Comparison of ENCODE assay signal across 26 mouse cellular contexts in the genomic region with DNA sequence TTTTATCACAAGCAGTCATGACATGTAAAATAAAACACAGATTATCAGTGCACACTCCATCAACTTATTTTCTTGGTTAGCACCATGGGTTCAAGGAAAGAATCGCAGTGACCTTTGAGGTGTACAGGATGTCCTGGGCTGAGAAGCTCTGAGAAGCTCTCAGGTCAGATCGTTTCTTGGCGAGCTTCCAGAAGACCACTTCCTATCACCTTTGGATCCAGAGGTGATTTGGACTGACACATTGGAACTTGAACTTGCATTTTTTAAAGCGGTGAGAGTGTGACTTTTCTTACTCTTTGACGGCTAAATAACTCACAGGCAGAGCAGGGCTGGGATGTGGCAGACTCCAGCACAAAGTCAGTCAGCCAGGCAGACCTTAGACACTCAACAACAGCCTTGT. TPM values are rescaled to one million over a fixed set of nuclear protein-coding genes. Genes with fewer than 3 reads are reported as not detected.
DNase-seq lines count a peak whose midpoint lies in the region; ATAC-seq and TF ChIP-seq lines count a peak whose summit lies in the region.
"Had no signal": no experiment of that assay in that cellular context is flagged by ENCODE, and none has a peak within 500 bp of the region (broad histone marks: within the 10 kb centered on the region; RNA-seq: fewer than 3 reads in every experiment).

No protein-coding gene starts in this region.

- no peaks in the 10 kb centered on the region for H3K36me3 ChIP-seq in kidney, adult 2 months (ENCODE audit: control insufficient read depth, insufficient read depth, low read length)
- no peaks in the 10 kb centered on the region for H3K36me3 ChIP-seq in kidney, embryonic 15.5 days
- H3K36me3 ChIP-seq in midbrain, embryonic 10.5 days = no peaks in the 10 kb centered on the region
- H3K36me3 ChIP-seq in midbrain, embryonic 15.5 days (replicated peaks) = no peaks in the 10 kb centered on the region
- H3K36me3 ChIP-seq: embryonic facial prominence, embryonic 12.5 days; embryonic facial prominence, embryonic 15.5 days; heart, embryonic 12.5 days; heart, embryonic 15.5 days; hindbrain, embryonic 10.5 days; hindbrain, embryonic 13.5 days had no signal

- TF ChIP-seq POLR2A in kidney, adult 2 months (IDR thresholded peaks at IDR 0.05; ENCODE audit: low read depth, low read length) = no peak
- TF ChIP-seq POLR2A in lung, adult 2 months (IDR thresholded peaks at IDR 0.05; ENCODE audit: borderline replicate concordance, extremely low read depth, low read depth, low read length) = no peak

- H3K4me2 ChIP-seq in kidney, embryonic 15.5 days = no peak overlapping the region
- no peak overlapping the region for H3K4me2 ChIP-seq in midbrain, embryonic 15.5 days
- H3K4me2 ChIP-seq: embryonic facial prominence, embryonic 12.5 days; embryonic facial prominence, embryonic 15.5 days; heart, embryonic 12.5 days; heart, embryonic 15.5 days; hindbrain, embryonic 13.5 days had no signal

- H3K4me3 ChIP-seq in kidney, adult 2 months (ENCODE audit: insufficient read depth, low read depth, low read length) = no peak overlapping the region
- no peak overlapping the region for H3K4me3 ChIP-seq in kidney, embryonic 15.5 days (replicated peaks)
- no peak overlapping the region for H3K4me3 ChIP-seq in midbrain, embryonic 10.5 days
- no peak overlapping the region for H3K4me3 ChIP-seq in midbrain, embryonic 15.5 days
- no peak overlapping the region for H3K4me3 ChIP-seq in lung, adult 2 months (replicated peaks; ENCODE audit: extremely low read depth, low read depth, low read length)
- H3K4me3 ChIP-seq: embryonic facial prominence, embryonic 12.5 days; embryonic facial prominence, embryonic 15.5 days; heart, embryonic 12.5 days; heart, embryonic 15.5 days; hindbrain, embryonic 10.5 days; hindbrain, embryonic 13.5 days had no signal

- peak; percentile 59 for DNase-seq in kidney, adult 2 months
- DNase-seq in midbrain, embryonic 10.5 days (ENCODE audit: low spot score) = peak; percentile 2
- peak; percentile 43 to 52 for DNase-seq in kidney, postnatal 25 days
- DNase-seq in lung, adult 2 months = no peak
- DNase-seq: adrenal gland, adult 2 months; adrenal gland, postnatal 14 days; cerebellum, adult 11 months; cerebellum, adult 2 months; cerebellum, adult 9-11 months; cerebellum, postnatal 25 days; forebrain, postnatal 0 days; gastrocnemius, postnatal 36 days; heart, postnatal 10 days; heart, postnatal 36 days had no signal

- H3K27me3 ChIP-seq in kidney, adult 2 months (replicated peaks; ENCODE audit: control insufficient read depth, insufficient read depth, low read length) = no peaks in the 10 kb centered on the region
- peaks cover 11% of the 10 kb centered on the region for H3K27me3 ChIP-seq in kidney, embryonic 15.5 days
- peaks cover 11% of the 10 kb centered on the region for H3K27me3 ChIP-seq in midbrain, embryonic 10.5 days (ENCODE audit: low read depth, poor library complexity, severe bottlenecking)
- no peaks in the 10 kb centered on the region for H3K27me3 ChIP-seq in midbrain, embryonic 15.5 days (replicated peaks)
- H3K27me3 ChIP-seq: heart, embryonic 12.5 days had no signal

- TF ChIP-seq CTCF in kidney, adult 2 months (conservative IDR thresholded peaks at IDR 0.05; ENCODE audit: insufficient read depth, insufficient read length, low read depth, low read length) = no peak
- TF ChIP-seq CTCF in lung, adult 2 months (IDR thresholded peaks at IDR 0.05; ENCODE audit: insufficient read depth, low read length) = no peak

- H3K9me3 ChIP-seq in kidney, embryonic 15.5 days (replicated peaks) = no peaks in the 10 kb centered on the region
- no peaks in the 10 kb centered on the region for H3K9me3 ChIP-seq in midbrain, embryonic 10.5 days (replicated peaks)
- H3K9me3 ChIP-seq in midbrain, embryonic 15.5 days = no peaks in the 10 kb centered on the region
- H3K9me3 ChIP-seq: embryonic facial prominence, embryonic 12.5 days; embryonic facial prominence, embryonic 15.5 days; heart, embryonic 12.5 days; heart, embryonic 15.5 days; hindbrain, embryonic 10.5 days; hindbrain, embryonic 13.5 days had no signal

- WGBS in kidney, adult 2 months = 39% methylated on average over 5 of the region's 5 CpGs
- WGBS in kidney, embryonic 15.5 days = 68% methylated on average over 5 of the region's 5 CpGs
- 97% methylated on average over 5 of the region's 5 CpGs for WGBS in midbrain, embryonic 10.5 days
- WGBS in midbrain, embryonic 15.5 days = 93% methylated on average over 5 of the region's 5 CpGs
- 69% methylated on average over 5 of the region's 5 CpGs for WGBS in lung, adult 2 months

- H3K9ac ChIP-seq in kidney, embryonic 15.5 days = no peak overlapping the region
- H3K9ac ChIP-seq in midbrain, embryonic 15.5 days = no peak overlapping the region
- H3K9ac ChIP-seq: embryonic facial prominence, embryonic 12.5 days; embryonic facial prominence, embryonic 15.5 days; forebrain, postnatal 0 days; heart, embryonic 12.5 days; heart, embryonic 15.5 days; hindbrain, embryonic 13.5 days had no signal

- no peaks in the 10 kb centered on the region for H3K4me1 ChIP-seq in kidney, adult 2 months (ENCODE audit: control insufficient read depth, insufficient read depth, low read length)
- H3K4me1 ChIP-seq in kidney, embryonic 15.5 days = peaks cover 5% of the 10 kb centered on the region; the same call in 1 of the 2 replicates
- H3K4me1 ChIP-seq in midbrain, embryonic 10.5 days = peaks cover 10% of the 10 kb centered on the region
- peaks cover 5% of the 10 kb centered on the region for H3K4me1 ChIP-seq in midbrain, embryonic 15.5 days
- peaks cover 8% of the 10 kb centered on the region for H3K4me1 ChIP-seq in lung, adult 2 months (ENCODE audit: control insufficient read depth, insufficient read depth, low read length)

- no peak for ATAC-seq in kidney, embryonic 15.5 days (replicated peaks; ENCODE audit: low FRiP score)
- ATAC-seq in midbrain, embryonic 15.5 days (replicated peaks) = no peak
- ATAC-seq: CD4-positive, CD25-positive, alpha-beta regulatory T cell, adult 4 months; forebrain, embryonic 14.5 days; forebrain, postnatal 0 days; hindbrain, embryonic 16.5 days had no signal

- H3K27ac ChIP-seq in kidney, adult 2 months (ENCODE audit: insufficient read depth, low read depth, low read length) = no peak overlapping the region
- H3K27ac ChIP-seq in kidney, embryonic 15.5 days = no peak overlapping the region
- H3K27ac ChIP-seq in midbrain, embryonic 10.5 days (replicated peaks) = no peak overlapping the region
- H3K27ac ChIP-seq in midbrain, embryonic 15.5 days = no peak overlapping the region
- H3K27ac ChIP-seq: embryonic facial prominence, embryonic 12.5 days; embryonic facial prominence, embryonic 15.5 days; heart, embryonic 15.5 days; hindbrain, embryonic 10.5 days; hindbrain, embryonic 13.5 days had no signal

RNA-seq across cellular contexts. Expression of a gene that starts 4.1 kb away (rescaled TPM):
- 16.4 and 16.6 TPM in 2 replicates for polyA plus RNA-seq in kidney, adult 2 months (2012; rRNA removed)
- 7.9 and 8.1 TPM in 2 replicates for polyA plus RNA-seq in kidney, embryonic 15.5 days (2015; fragmentation: Nextera tagmentation; extraction: Ambion mirVana)
- polyA plus RNA-seq in midbrain, embryonic 10.5 days (2016; fragmentation: Nextera tagmentation; extraction: Ambion mirVana) = 1.8 and 2.6 TPM in 2 replicates
- polyA plus RNA-seq in midbrain, embryonic 15.5 days (2015; fragmentation: Nextera tagmentation; extraction: Ambion mirVana) = 1.9 and 2.3 TPM in 2 replicates
- polyA plus RNA-seq in lung, adult 2 months (2012; rRNA removed) = 5.7 and 12.2 TPM in 2 replicates
- polyA plus RNA-seq: CD4-positive, CD25-positive, alpha-beta regulatory T cell, adult 4 months had no signal

RNA-seq across cellular contexts. Expression of a gene that starts 20.4 kb away (rescaled TPM):
- not detected in 2 replicates for polyA plus RNA-seq in kidney, adult 2 months (2012; rRNA removed)
- not detected in 2 replicates for polyA plus RNA-seq in kidney, embryonic 15.5 days (2015; fragmentation: Nextera tagmentation; extraction: Ambion mirVana)
- polyA plus RNA-seq in midbrain, embryonic 10.5 days (2016; fragmentation: Nextera tagmentation; extraction: Ambion mirVana) = not detected in 2 replicates
- not detected in 2 replicates for polyA plus RNA-seq in midbrain, embryonic 15.5 days (2015; fragmentation: Nextera tagmentation; extraction: Ambion mirVana)
- polyA plus RNA-seq in lung, adult 2 months (2012; rRNA removed) = 0.11 TPM in 1 of 2 replicates, not detected in the other
- polyA plus RNA-seq: adrenal gland, adult 2 months; cerebellum, adult 2 months; embryonic facial prominence, embryonic 12.5 days; embryonic facial prominence, embryonic 15.5 days; forebrain, embryonic 11.5 days; forebrain, embryonic 14.5 days; forebrain, postnatal 0 days; heart, embryonic 12.5 days; heart, embryonic 15.5 days; hindbrain, embryonic 10.5 days; hindbrain, embryonic 13.5 days; hindbrain, embryonic 16.5 days had no signal
